Mouse (Mus musculus) midbrain, embryonic 10.5 days (tissue): ENCODE measurements around the gene Lxn. TPM values are rescaled to one million over a fixed set of nuclear protein-coding genes. Genes with fewer than 3 reads are reported as not detected.

Experiments used
- DNase-seq: peaks from one replicate; pipeline ENCODE4 v3.0.0-alpha.2; 2017; ENCODE audit warnings: low spot score
- H3K27ac ChIP-seq: fragments of 300-500 bp; sonication (generic); replicated peaks from 2 replicates; pipeline ENCODE4 v1.5.1; 2016; ENCODE audit warnings: mild to moderate bottlenecking
- H3K27me3 ChIP-seq: fragments of 300-500 bp; sonication (generic); 2 replicates; pipeline ENCODE4 v1.6.1; 2016; ENCODE audit warnings: low read depth, mild to moderate bottlenecking; ENCODE audit not compliant: poor library complexity, severe bottlenecking
- H3K36me3 ChIP-seq: fragments of 300-500 bp; sonication (generic); 2 replicates; pipeline ENCODE4 v1.6.1; 2016; ENCODE audit warnings: mild to moderate bottlenecking, moderate library complexity
- H3K4me1 ChIP-seq: fragments of 300-500 bp; sonication (generic); 2 replicates; pipeline ENCODE4 v1.6.1; 2016
- H3K4me3 ChIP-seq: fragments of 300-500 bp; sonication (generic); 2 replicates; pipeline ENCODE4 v1.5.1; 2016; ENCODE audit warnings: mild to moderate bottlenecking, moderate library complexity
- H3K9me3 ChIP-seq: fragments of 300-500 bp; sonication (generic); replicated peaks from 2 replicates; pipeline ENCODE4 v1.6.1; 2016; ENCODE audit warnings: mild to moderate bottlenecking
- WGBS: fragments of 180-500 bp; shearing (Covaris S2); methylation state at CpG from one replicate; pipeline ENCODE4 v1.1.7; 2016; 5-methylcytosine and 5-hydroxymethylcytosine counted together
- polyA plus RNA-seq: library from polyadenylated mRNA; unstranded; fragments of >200 nt; fragmentation: Nextera tagmentation; extraction: Ambion mirVana; gene quantifications from 2 replicates; pipeline ENCODE4 v1.2.1, GENCODE M21; 2016

Lxn gene
- 51.0 and 59.2 TPM in 2 replicates for polyA plus RNA-seq

DNA sequence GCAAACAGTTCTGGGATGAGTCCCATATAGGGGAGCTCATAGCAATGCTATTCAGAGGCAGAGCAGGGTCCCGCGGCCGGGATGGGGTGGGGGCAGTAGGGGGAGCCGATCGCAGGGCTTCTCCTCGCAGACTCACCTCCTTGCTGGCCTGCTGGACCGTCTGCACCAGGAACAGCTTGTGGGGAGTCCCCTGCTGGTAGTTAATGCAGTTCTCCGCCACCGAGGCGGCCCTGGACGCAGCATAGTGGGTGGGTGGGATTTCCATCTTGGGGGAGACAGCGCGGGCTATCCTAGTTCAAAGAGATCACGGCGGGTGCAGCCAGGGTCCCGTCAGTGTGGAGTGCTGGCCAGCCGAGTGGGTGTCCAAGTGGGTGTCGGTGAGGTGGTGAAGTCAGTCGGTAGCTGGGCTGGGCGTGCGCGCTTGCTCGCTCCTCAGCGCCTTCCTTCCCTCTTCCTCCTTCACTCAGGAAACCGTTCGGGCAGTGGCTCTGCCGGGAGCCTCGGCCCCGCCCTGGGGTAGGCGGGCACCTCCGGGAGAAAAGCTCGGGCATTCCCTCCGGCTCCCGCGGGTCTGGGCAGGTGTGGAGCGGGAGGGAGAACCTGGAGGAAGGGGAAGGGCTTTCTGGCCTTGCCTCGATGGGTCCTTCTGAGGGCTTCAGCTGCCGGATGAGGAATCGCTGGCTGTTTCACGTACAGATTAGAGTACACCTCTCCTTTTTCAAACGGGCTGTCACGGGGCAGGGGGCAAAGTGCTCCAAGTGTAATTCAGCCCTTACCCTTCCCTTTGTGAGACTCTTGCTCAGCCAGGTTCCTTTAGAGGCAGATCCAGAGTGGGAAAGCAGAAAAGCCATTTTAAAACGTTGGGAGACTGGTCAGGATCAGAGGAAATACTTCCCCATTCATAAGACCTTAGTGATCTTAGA, at the start of gene Lxn:
Gene Lxn, minus strand, starts transcription at position 477 of the 923 bp plus-strand sequence.
- DNase-seq, result peak; percentile 69
- Histone ChIP-seq H3K27ac (peak within 1 kb of the TSS; percentile 86), H3K4me3 (peak within 1 kb of the TSS; percentile 73), H3K27me3 (no peaks in the 10 kb centered on the region), H3K9me3 (no peaks in the 10 kb centered on the region), H3K4me1 (peaks cover 43% of the 10 kb centered on the region), H3K36me3 (peaks cover 43% of the 10 kb centered on the region)
- WGBS, result 1% methylated on average over 39 of the region's 43 CpGs

DNA sequence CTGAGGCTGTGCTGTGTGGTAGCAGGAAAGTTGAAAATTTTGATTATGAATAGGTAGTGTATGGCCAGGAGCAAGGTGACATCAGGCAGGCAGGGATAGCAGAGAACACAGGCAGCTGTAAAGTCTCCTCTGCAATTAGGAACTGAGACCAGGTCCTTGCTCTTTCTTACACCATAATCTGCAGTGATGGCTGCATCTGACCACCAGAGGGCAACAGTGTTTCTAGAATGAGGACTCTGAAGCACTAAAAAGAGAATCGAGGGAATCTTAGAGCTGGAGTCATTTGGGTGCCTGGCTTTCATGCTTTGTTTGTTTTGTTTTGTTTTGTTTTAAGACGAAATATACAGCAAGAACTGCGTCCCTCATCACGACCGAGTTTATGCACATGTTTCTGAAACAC, 49.1 kb upstream of the Lxn start:
- Histone ChIP-seq H3K27me3 (peaks cover 45% of the 10 kb centered on the region), H3K4me3 (no peak overlapping the region), H3K36me3 (no peaks in the 10 kb centered on the region), H3K9me3 (no peaks in the 10 kb centered on the region), H3K4me1 (peaks cover 13% of the 10 kb centered on the region), H3K27ac (no peak overlapping the region)
- DNase-seq, result peak; percentile 70
- WGBS, result 5% methylated on average over 5 of the region's 5 CpGs

DNA sequence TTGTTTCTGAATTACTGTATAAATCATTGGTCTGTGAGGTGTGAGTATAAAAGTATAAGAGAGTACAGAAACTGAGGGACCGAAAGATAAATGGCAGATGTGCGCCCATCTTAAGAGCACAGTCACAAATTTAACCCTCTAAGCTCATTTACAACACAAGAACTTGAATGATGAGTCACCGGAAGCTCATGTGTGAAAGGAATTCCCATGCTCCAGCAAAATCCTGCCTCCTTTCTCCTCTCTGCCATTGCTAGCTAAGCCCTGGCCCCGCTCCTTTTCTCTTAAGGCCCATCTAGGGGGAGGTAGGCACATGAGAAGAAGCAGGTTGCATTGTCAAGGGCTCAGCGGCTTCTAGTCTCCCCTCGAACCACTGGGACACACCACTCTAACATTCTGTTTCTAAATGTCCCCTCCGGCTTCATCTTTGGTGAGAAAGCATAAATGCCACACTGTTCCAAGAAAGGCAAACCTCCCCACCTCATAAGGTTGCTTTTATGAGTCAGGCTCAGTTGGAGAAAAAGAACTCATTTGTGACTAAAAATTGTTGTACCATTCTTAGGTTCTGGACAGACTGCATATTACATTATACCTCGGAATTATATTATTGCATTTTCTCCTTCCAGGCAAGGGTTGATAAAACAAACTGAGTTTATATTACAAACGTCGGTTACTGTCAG, 44.6 kb upstream of the Lxn start:
- DNase-seq, result no peak
- Histone ChIP-seq H3K36me3 (no peaks in the 10 kb centered on the region), H3K27ac (no peak overlapping the region), H3K4me3 (no peak overlapping the region), H3K4me1 (peaks cover 16% of the 10 kb centered on the region), H3K27me3 (peaks cover 25% of the 10 kb centered on the region), H3K9me3 (no peaks in the 10 kb centered on the region)
- 85% methylated on average over 10 of the region's 10 CpGs for WGBS

DNA sequence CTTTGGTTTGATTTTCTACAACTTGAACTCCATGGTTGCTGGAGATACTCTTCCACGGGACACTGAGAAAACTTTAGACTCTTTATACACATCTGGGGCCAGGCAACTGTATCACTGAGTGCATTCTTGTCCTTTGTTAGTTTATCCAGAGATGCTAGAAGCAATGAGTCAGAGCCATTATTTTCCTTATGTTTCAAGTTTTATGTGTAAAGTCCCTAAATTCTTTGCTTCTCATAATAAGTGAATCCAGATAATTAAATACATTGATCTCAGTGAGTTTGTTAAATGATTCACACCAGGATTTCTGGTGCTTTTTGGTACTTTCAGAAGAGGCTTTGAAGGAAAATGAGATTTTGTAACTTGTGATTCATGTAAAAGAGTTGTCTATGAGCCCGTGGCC, 41.6 kb upstream of the Lxn start:
- Histone ChIP-seq H3K27me3 (peaks cover 32% of the 10 kb centered on the region), H3K27ac (no peak overlapping the region), H3K4me3 (no peak overlapping the region), H3K4me1 (peaks cover 22% of the 10 kb centered on the region), H3K9me3 (no peaks in the 10 kb centered on the region), H3K36me3 (no peaks in the 10 kb centered on the region)
- DNase-seq, result no peak
- 90% methylated on average over 2 of the region's 2 CpGs for WGBS

DNA sequence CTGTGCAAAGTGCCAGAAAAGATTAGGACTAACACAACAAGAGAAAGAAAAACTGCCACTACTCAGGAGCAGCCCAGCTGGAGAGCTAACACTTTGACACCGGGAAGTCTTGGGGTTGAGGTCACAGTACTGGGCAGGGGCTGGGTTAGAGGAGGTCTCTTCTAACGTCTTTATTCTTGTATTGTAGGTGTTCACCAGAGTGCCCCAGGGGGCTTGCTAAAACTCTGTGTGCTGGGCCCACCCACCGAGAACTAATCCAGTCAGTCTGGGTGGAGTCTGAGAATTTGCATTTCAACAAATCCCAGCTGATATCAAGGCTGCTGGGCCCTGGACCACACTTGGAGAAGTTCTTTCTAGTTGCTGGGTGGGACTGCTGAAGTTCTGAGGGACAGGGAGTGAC, 40.2 kb upstream of the Lxn start:
- peak; percentile 58 for DNase-seq
- no peak overlapping the region for H3K4me3 ChIP-seq
- H3K27me3 ChIP-seq, result peaks cover 32% of the 10 kb centered on the region
- WGBS, result 0% methylated on average over 3 of the region's 3 CpGs
- H3K9me3 ChIP-seq, result peaks cover 5% of the 10 kb centered on the region; the same call in 1 of the 2 replicates
- no peaks in the 10 kb centered on the region for H3K36me3 ChIP-seq
- no peak overlapping the region for H3K27ac ChIP-seq
- peaks cover 22% of the 10 kb centered on the region for H3K4me1 ChIP-seq

DNA sequence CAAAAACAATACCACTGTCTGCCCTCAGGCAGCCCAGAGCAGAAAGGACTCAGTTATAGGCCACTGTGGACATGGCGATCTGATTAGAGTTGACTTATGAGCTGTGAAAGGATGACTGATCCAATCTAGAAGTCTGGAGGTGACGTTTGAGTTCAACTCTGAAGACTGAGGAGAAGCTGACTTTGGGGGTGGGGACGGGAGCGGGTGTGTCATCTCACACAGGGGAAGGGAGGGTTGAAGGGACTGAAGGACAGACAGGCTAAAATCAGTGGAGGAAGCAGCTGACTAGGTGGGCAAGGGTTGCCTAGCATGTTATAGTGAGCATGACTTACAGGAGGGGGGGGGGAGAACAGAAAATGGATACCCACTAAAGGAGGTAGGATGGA, 35.7 kb upstream of the Lxn start:
- Histone ChIP-seq H3K9me3 (peaks cover 9% of the 10 kb centered on the region; the same call in 1 of the 2 replicates), H3K36me3 (no peaks in the 10 kb centered on the region), H3K4me3 (no peak overlapping the region), H3K4me1 (peaks cover 17% of the 10 kb centered on the region), H3K27ac (no peak overlapping the region), H3K27me3 (peaks cover 10% of the 10 kb centered on the region)
- DNase-seq, result no peak
- WGBS, result 91% methylated on average over 4 of the region's 4 CpGs

DNA sequence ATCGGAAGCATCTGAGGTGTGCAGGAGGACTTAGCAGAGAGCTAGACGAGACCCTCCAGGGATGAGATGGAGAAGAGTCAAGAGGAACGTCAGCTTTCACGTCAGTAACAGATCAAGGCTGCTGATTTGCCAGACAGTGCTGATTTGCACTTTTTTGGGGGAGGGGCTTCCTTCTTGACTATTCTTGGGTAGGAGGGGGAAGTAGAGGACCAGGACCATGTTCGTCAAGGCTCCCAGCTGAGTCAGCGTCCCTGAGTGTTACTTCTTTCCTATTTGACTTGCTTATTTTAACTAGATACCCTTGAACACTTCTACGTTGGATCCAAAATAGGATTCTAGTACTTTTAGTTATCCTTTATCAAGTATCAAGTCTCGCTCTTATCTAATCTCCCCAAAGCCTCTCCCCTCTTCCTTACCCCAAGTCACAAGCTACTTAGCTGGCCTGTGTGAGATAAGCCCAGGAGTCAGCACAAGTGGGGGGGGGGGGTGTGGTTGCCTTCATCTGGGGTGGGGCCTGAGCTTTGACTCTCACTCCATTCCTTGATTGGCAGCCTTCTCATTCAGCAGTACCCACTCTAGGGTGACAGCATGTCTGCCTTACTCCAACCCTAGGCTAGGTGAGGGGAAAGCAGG, 35.2 kb upstream of the Lxn start:
- 95% methylated on average over 8 of the region's 8 CpGs for WGBS
- Histone ChIP-seq H3K4me3 (no peak overlapping the region), H3K36me3 (no peaks in the 10 kb centered on the region), H3K27ac (no peak overlapping the region), H3K27me3 (peaks cover 10% of the 10 kb centered on the region), H3K9me3 (peaks cover 9% of the 10 kb centered on the region; the same call in 1 of the 2 replicates), H3K4me1 (peaks cover 12% of the 10 kb centered on the region)
- no peak for DNase-seq

DNA sequence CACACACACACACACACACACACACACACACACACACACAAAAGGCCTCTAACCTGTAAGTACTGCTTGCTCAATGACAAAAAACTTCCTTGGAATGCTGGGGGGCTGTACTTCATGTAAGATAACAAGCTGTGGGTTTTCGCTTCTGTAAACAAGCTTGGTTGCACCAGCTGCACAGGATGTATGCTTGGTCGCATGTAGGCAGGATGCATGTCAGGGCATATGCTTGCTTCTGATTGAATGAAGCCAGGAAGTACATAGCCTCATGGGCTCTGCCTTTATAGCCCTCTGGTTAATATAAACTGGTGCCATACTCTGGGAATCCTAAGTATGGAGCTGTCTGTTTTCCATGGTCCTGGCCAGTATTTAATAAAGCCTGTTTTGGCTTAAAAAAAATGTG, 34.3 kb upstream of the Lxn start:
- no peak overlapping the region for H3K27ac ChIP-seq
- H3K36me3 ChIP-seq, result no peaks in the 10 kb centered on the region
- H3K27me3 ChIP-seq, result peaks cover 10% of the 10 kb centered on the region
- H3K9me3 ChIP-seq, result peaks cover 9% of the 10 kb centered on the region; the same call in 1 of the 2 replicates
- no peak for DNase-seq
- H3K4me3 ChIP-seq, result no peak overlapping the region
- H3K4me1 ChIP-seq, result peaks cover 3% of the 10 kb centered on the region
- WGBS, result 90% methylated on average over 2 of the region's 2 CpGs

DNA sequence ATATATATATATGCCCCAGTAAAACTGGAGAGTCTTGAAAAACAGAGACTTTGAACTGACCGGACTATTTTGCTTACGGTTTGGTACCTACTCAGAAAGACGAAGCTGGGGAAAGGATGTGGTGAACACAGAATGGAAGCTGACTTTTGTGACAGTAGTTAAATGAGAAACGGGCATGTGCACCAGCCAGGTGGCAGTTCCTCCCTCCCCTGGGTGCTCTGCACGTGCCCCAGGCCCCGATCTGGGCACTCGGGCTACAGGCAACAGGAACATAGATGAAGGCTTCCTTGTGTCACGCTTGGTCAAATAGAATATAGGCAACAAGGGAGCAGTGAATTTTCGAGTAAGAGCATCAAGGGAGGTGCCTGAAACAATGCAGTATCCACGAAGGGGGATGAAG, 32.6 kb upstream of the Lxn start:
- no peak overlapping the region for H3K4me3 ChIP-seq
- WGBS, result 90% methylated on average over 10 of the region's 10 CpGs
- no peaks in the 10 kb centered on the region for H3K27me3 ChIP-seq
- H3K27ac ChIP-seq, result no peak overlapping the region
- DNase-seq, result no peak
- H3K9me3 ChIP-seq, result peaks cover 9% of the 10 kb centered on the region; the same call in 1 of the 2 replicates
- no peaks in the 10 kb centered on the region for H3K4me1 ChIP-seq
- H3K36me3 ChIP-seq, result no peaks in the 10 kb centered on the region

DNA sequence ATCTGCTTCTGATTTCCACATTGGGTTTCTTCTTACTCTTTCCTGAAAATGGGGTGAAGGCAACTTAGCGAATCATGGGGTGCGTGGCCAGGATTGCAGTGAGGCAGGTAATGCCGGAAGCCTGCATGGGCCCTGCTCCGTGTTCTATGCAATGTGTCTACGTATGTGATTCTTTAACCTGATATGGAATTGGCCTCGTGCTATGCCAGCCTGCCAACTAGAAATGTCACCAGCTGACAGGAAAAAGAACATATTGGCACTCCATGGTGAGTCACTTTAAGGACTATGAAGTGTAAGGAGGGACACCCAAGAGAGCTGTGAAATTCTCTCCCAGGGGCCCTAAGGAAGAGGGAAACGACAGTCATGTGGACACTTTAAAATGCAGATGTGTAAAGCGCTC, 29.4 kb upstream of the Lxn start:
- 92% methylated on average over 8 of the region's 8 CpGs for WGBS
- no peaks in the 10 kb centered on the region for H3K27me3 ChIP-seq
- DNase-seq, result no peak

DNA sequence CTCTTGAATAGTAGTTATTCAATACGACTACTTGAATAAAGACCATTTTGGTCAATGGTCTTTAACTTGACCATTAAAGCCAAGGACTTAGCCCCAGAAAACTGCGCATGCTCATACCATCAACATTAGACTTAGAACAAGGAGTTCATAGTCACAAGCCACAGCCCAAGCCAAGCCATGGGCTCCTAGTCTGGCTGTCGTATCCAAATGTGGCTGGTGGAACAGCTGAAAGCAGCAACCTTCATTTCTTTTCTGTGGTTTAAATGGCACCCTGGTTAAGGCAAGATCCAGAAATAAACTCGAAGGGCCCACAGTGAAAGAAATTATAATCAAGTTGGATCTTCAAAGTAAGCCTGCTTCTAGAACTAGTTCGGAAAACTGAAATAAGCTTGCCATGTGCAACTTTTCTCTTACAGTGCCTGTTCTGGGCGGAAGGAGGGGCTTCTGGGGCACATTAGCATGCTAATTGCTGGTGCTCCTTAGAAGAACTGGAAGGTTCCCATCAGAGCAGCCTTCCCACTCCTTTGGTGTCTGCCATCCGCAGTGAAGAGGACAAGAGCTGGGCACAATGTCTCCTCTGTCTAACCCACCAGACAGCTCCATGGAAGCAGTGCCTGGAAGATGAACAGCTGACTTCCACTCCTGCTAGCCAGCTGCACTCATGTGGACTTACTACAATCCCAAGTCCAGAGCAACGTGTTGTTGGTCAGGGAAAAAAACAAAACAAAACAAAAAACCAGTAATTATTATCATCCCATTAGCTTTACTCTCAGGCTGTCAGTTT, 28.6 kb upstream of the Lxn start:
- Histone ChIP-seq H3K36me3 (no peaks in the 10 kb centered on the region), H3K4me1 (no peaks in the 10 kb centered on the region), H3K4me3 (no peak overlapping the region), H3K9me3 (no peaks in the 10 kb centered on the region), H3K27me3 (no peaks in the 10 kb centered on the region), H3K27ac (no peak overlapping the region)
- no peak for DNase-seq
- 83% methylated on average over 8 of the region's 8 CpGs for WGBS

More for the DNA sequence above, 29.4 kb upstream of the Lxn start:
- Histone ChIP-seq H3K9me3 (no peaks in the 10 kb centered on the region), H3K4me3 (no peak overlapping the region), H3K27ac (no peak overlapping the region), H3K36me3 (no peaks in the 10 kb centered on the region), H3K4me1 (no peaks in the 10 kb centered on the region)

DNA sequence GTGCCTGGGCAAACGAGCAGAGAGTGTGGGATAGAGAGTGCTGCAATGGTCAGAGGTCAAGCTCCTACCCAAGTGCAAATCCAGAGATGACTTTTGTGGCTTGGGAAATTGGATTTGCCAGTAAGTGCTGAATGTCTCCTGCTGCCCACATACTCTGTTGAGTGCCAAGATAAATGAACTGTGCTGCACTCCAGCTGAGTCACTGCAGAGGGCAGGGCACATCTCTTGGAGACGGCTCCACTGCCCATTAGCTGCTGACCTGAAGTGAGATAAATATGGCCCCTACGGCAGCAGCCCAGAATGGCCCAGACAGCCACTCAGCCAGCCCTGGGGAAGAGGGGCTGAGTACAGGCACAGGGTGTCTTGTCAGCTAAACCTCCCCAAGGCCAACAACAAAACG, 26.4 kb upstream of the Lxn start:
- no peak overlapping the region for H3K27ac ChIP-seq
- H3K36me3 ChIP-seq, result no peaks in the 10 kb centered on the region
- no peaks in the 10 kb centered on the region for H3K9me3 ChIP-seq
- 72% methylated on average over 4 of the region's 4 CpGs for WGBS
- no peak for DNase-seq
- no peaks in the 10 kb centered on the region for H3K27me3 ChIP-seq
- no peaks in the 10 kb centered on the region for H3K4me1 ChIP-seq
- no peak overlapping the region for H3K4me3 ChIP-seq
